Mouse (Mus musculus): ENCODE measurements around the gene Mcmbp.
A peak's percentile ranks its signal among the peaks of the same experiment; 100 is the strongest.
"Not testable (repeated sequence)": the region's sequence is repeated elsewhere in the genome, so short reads cannot be mapped to it uniquely, and the experiment has no call there.

The Mcmbp gene

DNA sequence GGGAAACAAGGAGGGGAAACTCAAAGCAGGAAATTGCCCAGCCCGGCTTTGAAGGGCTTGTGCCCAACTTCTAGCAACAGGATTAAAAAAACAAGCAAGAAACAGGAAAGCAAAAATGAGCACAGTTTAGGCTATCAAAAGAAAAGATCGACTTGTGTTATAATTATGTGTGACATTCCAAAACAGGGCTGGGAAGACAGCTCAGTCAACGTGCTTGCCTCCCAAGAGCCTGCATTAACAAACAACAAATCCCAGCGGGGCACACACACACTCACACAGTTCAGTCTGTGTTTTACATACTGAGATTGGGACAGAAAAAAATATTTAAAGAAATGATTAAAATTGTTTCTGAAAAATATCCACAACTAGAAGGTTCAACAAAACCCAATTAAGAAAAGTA lies 22.3 kb downstream of the Mcmbp start:
- DNase-seq (ENCODE audit: low spot score) = no peak

DNA sequence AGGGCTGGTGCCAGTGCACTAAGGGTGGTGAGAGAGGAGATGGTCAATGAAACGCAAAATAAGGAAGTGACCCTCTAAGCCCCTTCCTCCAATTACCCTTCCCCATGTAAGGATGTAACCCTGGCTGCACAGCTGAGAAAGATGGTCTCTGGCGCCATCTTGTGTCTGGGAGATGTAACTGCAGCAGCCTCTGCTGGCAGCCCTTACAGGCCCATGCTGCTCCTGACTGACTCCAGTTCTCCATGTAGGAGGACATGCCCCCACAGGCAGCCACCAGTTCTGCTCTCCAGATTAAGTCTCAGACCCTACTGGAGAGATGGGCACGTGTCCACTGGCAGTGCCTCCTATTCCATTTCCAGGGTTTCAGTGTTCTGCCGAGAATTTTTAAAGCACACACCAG lies 34.6 kb downstream of the Mcmbp start:
- DNase-seq (ENCODE audit: low spot score) = peak; percentile 56

DNA sequence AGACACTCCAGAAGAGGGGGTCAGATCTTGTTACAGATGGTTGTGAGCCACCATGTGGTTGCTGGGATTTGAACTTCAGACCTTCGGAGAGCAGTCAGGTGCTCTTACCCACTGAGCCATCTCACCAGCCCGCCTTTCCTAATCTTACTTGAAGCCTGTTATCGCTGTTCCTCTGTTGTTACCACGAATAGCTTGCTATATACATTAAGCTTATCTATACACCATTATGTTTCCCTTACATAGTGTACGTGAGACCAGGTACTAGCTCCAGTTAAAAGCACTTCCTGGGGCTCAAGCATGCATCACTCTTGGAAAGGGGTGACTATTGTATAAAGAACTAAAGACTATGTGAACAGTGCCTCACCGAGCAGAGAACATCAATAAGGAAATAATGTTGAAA lies 40.3 kb downstream of the Mcmbp start:
- DNase-seq (ENCODE audit: low spot score) = not testable (repeated sequence)

DNA sequence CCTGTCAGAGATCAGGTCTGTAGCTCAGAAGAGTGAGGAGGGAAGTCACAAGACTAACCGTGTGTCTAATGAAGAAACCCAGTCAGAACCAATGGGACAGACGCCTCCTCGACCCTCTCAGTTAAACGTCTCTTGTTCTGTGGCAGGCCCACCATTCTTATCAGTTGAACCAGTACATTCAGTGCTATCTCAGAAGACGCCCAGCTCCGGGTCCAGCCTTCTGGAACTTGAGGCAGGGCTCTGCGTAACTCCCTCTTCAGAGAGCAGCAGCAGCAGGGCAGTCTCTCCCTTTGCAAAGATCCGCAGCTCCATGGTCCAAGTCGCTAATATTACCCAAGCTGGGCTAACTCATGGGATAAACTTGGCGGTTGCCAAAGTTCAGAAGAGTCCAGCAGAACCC lies 45.4 kb downstream of the Mcmbp start:
- no peak for DNase-seq (ENCODE audit: low spot score)

DNA sequence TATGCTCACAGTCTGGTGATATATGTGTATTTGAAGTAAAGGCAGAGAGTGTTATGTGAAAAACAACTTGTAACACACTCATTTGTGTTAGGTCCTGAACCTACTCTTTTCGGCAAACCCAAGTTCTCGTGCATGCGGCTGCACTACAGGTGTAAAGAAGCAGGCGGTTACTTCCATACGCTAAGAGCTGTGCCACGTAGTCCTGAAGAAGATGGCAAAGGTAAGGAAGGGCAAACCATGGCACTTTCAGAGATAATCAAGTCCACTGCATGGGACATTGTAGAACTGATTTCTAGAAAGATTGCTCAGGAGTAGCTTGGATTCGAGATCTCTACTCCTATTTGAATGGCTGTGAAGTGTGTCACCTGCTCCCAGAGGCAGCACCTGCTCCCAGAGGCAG lies 48.1 kb downstream of the Mcmbp start:
- DNase-seq (ENCODE audit: low spot score) = no peak

GRCm38 (mm10) chr7:128690796-128691195 lies 49.5 kb downstream of the Mcmbp start:
- DNase-seq (ENCODE audit: low spot score) = no peak

DNA sequence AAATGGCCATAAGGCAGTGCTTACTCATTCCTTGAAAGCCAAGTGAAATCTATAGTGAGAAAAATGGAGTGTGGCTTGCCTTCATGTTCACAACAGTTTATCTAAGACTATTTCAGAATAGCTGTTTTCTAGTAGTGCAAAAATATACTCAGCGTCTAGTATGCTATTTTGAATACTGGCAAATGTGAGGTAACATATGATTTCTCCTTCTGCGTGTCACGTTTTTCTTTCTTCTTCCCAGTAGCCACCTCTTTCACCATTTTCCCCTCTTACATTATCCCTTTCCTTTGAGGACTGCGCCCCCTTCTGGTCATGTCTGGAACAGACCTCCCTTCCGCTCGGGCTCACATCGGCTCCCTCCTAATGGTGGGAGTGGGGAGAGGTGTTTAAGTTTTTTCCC lies 50.2 kb downstream of the Mcmbp start:
- peak; percentile 35 for DNase-seq (ENCODE audit: low spot score)

DNA sequence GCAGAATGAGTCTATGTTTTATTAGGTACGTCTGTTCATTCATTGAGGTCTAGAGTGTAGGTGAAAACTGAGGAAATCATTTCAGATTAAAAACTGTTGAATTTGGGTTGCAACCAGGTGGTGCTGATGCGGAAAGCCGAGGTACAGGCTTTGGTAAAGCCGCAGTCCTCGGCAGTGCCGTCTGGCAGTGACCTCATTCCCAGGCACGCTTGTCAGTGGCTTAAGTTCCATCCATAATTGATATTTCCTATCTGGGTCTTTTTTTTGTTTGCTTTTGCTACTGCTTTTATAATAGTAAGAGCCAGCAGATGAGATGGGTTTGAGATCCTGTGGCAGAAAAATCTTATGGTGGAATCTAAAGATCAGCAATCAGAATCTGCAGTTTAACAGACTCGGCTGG lies 50.9 kb downstream of the Mcmbp start:
- DNase-seq (ENCODE audit: low spot score) = no peak

- DNase-seq (ENCODE audit: low spot score) = peak; percentile 45
Observed at GRCm38 (mm10) chr7:128687821-128688564, 52.3 kb downstream of the Mcmbp start.

- no peak for DNase-seq (ENCODE audit: low spot score)
Observed at GRCm38 (mm10) chr7:128678546-128678945, 61.7 kb downstream of the Mcmbp start.

GRCm38 (mm10) chr7:128672408-128673010 lies 67.8 kb downstream of the Mcmbp start:
- DNase-seq (ENCODE audit: low spot score) = no peak

DNA sequence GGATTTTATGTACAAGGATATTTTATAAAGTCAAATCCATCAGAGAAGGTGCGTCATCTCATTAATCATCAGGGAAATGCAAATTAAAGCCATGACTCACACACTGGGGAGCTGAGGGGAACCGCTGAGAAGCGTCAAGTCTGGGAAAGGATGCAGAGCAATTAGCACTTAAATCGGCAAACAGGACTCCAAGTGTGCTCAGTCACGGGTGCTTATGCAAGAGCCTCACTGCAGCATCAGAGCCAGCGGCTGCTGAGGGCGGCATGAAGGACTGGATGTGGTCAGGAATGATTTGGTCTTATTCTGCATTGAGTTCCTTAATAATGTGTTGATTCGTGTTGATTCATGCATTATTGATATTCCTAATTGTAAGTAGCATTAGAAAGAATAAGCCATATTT lies 68.3 kb downstream of the Mcmbp start:
- DNase-seq (ENCODE audit: low spot score) = no peak

- no peak for DNase-seq (ENCODE audit: low spot score)
Observed at GRCm38 (mm10) chr7:128668831-128669230, 71.5 kb downstream of the Mcmbp start.

- DNase-seq (ENCODE audit: low spot score) = no peak
Observed at GRCm38 (mm10) chr7:128667788-128668187, 72.5 kb downstream of the Mcmbp start.

DNA sequence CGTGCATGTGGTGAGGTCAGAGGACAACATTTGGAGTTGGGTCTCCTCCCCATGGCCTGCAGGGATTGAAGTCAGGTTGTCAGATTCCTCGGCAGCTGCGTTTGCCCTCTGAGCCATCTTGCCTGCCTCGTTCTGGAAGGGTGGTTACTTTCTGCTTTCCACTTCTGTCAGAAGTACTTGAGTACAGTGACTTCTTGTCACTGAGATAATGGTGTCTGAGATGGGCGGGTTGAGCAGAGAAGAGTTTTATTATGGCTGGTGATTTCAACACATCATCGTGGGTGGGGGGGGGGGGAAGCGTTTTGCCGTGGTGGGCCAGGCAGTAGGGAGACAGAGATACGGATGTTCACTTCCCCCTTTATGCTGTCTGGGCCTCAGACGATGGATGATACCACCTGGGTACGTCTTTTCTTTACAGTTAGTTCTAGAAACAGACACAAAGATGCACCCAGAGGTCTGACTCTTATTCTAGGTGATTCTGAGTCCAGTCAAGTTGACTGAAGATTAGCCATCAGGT lies 75.4 kb downstream of the Mcmbp start:
- no peak for DNase-seq (ENCODE audit: low spot score)

GRCm38 (mm10) chr7:128663906-128664305 lies 76.4 kb downstream of the Mcmbp start:
- no peak for DNase-seq (ENCODE audit: low spot score)

DNA sequence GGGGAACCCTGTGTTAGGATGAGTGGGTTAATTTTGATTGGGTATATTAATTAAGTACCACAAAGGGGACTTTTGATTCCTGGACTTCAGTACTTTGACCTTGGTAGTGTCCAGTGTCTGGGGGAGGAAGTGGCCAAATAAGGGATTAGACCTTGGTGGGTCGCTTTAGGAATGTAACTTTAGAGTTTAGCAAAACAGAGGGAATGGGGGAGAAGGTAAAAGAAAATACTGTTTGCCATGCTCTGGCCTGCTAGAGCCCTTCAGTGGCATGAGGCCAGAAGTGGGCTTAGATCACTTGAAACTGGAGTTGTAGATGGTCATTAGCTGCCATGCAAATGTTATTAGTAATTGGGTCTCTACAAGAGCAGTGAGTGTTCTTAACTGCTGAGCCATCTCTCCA lies 83.3 kb downstream of the Mcmbp start:
- DNase-seq (ENCODE audit: low spot score) = no peak

Measured in yolk sac, embryonic 10.5 days (tissue).